Mouse (Mus musculus): Measurements from ENCODE around the gene Snta1. TPM values are rescaled to one million over a fixed set of nuclear protein-coding genes. Genes with fewer than 3 reads are reported as not detected.

The Snta1 gene
- polyA plus RNA-seq (2017; shearing (Covaris generic)): 0.24 TPM

GRCm38 (mm10) chr2:154407643-154408445 lies at the start of gene Snta1:
Snta1 (minus strand) TSS chr2:154408099.

GRCm38 (mm10) chr2:154436458-154437190 lies 28.7 kb upstream of the Snta1 start, which contains the start of gene Cbfa2t2:
Cbfa2t2 (plus strand) TSS chr2:154436481.

GRCm38 (mm10) chr2:154372842-154373500 lies 34.9 kb downstream of the Snta1 start, which contains the start of gene Cdk5rap1:
Cdk5rap1 (minus strand) TSS chr2:154373010.

Other genes with a start within 250 kb of the Snta1 start
- not detected for gene Bpifa5, start 245.5 kb downstream of the Snta1 start, polyA plus RNA-seq (2017; shearing (Covaris generic))
- gene Bpifb1, start 217.3 kb downstream of the Snta1 start, polyA plus RNA-seq (2017; shearing (Covaris generic)): not detected
- not detected for gene Bpifb5, start 184.4 kb downstream of the Snta1 start, polyA plus RNA-seq (2017; shearing (Covaris generic))
- gene Bpifb9a, start 150.2 kb downstream of the Snta1 start, polyA plus RNA-seq (2017; shearing (Covaris generic)): not detected
- gene Bpifb9b, start 100.9 kb downstream of the Snta1 start, polyA plus RNA-seq (2017; shearing (Covaris generic)): not detected
- gene Cdk5rap1, start 35.1 kb downstream of the Snta1 start, polyA plus RNA-seq (2017; shearing (Covaris generic)): 18.1 TPM
- gene Cbfa2t2, start 28.4 kb upstream of the Snta1 start, polyA plus RNA-seq (2017; shearing (Covaris generic)): 30.7 TPM
- not detected for gene 1700003F12Rik, start 139.0 kb upstream of the Snta1 start, polyA plus RNA-seq (2017; shearing (Covaris generic))
- gene Actl10, start 143.7 kb upstream of the Snta1 start, polyA plus RNA-seq (2017; shearing (Covaris generic)): not detected
- gene Necab3, start 150.8 kb upstream of the Snta1 start, polyA plus RNA-seq (2017; shearing (Covaris generic)): 0.63 TPM
- gene E2f1, start 161.8 kb upstream of the Snta1 start, polyA plus RNA-seq (2017; shearing (Covaris generic)): 2.8 TPM
- gene Pxmp4, start 195.6 kb upstream of the Snta1 start, polyA plus RNA-seq (2017; shearing (Covaris generic)): 24.9 TPM
- 0.77 TPM for gene Zfp341, start 205.2 kb upstream of the Snta1 start, polyA plus RNA-seq (2017; shearing (Covaris generic))
- 0.50 TPM for gene 4930519P11Rik, start 205.3 kb upstream of the Snta1 start, polyA plus RNA-seq (2017; shearing (Covaris generic))
- 12.1 TPM for gene Chmp4b, start 243.6 kb upstream of the Snta1 start, polyA plus RNA-seq (2017; shearing (Covaris generic))

Data from CD4-positive, CD25-positive, alpha-beta regulatory T cell (primary cell).